ENCODE assay signal across 25 mouse cellular contexts in the genomic region with DNA sequence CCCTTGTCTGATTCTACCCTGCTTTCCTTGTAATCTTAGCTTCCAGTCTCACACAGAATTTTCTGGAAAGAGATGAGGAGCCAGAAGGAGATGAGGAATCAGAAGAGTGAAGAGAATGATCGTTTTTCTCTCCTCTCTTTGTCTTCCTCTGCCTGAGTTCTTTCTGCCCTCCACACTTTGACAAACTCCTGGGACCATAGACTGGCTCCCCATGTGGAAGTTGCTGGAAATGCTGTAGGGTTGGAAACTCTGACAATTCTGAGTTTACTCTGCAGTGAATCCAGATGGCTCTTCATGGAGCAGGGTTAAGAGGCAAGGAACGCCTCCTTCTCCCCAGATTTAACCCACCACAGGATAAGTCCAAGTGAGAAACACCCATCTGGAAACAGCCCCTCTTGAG.
A peak's percentile ranks its signal among the peaks of the same experiment; 100 is the strongest.
DNase-seq lines count a peak whose midpoint lies in the region; ATAC-seq and TF ChIP-seq lines count a peak whose summit lies in the region.
"Had no signal": no experiment of that assay in that cellular context is flagged by ENCODE, and none has a peak within 500 bp of the region (broad histone marks: within the 10 kb centered on the region; RNA-seq: fewer than 3 reads in every experiment).

No protein-coding gene starts in this region.

- CTCF ChIA-PET in Patski (lab: Charles Lee) = no interaction called here

- H3K4me2 ChIP-seq in hindbrain, postnatal 0 days (ENCODE audit: low read depth, low read length) = no peak overlapping the region
- H3K4me2 ChIP-seq in hindbrain, embryonic 16.5 days (ENCODE audit: low read length) = no peak overlapping the region
- H3K4me2 ChIP-seq: embryonic facial prominence, embryonic 15.5 days; forebrain, embryonic 12.5 days; heart, embryonic 12.5 days; kidney, embryonic 15.5 days; limb, embryonic 13.5 days; liver, embryonic 11.5 days; midbrain, embryonic 11.5 days; neural tube, embryonic 13.5 days had no signal

- POLR2A ChIA-PET in Patski (lab: Charles Lee) = no interaction called here

- H3K9ac ChIP-seq in hindbrain, postnatal 0 days (replicated peaks; ENCODE audit: low read length) = no peak overlapping the region
- no peak overlapping the region for H3K9ac ChIP-seq in hindbrain, embryonic 16.5 days (ENCODE audit: low read depth, low read length)
- H3K9ac ChIP-seq: embryonic facial prominence, embryonic 15.5 days; forebrain, embryonic 12.5 days; heart, embryonic 12.5 days; kidney, embryonic 15.5 days; limb, embryonic 13.5 days; neural tube, embryonic 13.5 days had no signal

- TF ChIP-seq CTCF in hindbrain, postnatal 0 days (IDR thresholded peaks at IDR 0.05; ENCODE audit: low read depth) = peak; percentile 25; the same call in 1 of the 2 replicates
- peak; percentile 11 for TF ChIP-seq CTCF in left cerebral cortex, adult 2 months (IDR thresholded peaks at IDR 0.05)
- peak; percentile 7 for TF ChIP-seq CTCF in Patski (IDR thresholded peaks at IDR 0.05)

- H3K4me1 ChIP-seq in hindbrain, postnatal 0 days (ENCODE audit: insufficient read depth, low read length) = no peaks in the 10 kb centered on the region
- no peaks in the 10 kb centered on the region for H3K4me1 ChIP-seq in hindbrain, embryonic 16.5 days (ENCODE audit: control insufficient read depth, insufficient read depth, low read depth, low read length)
- H3K4me1 ChIP-seq: embryonic facial prominence, embryonic 15.5 days; forebrain, embryonic 12.5 days; limb, embryonic 13.5 days; neural tube, embryonic 13.5 days had no signal

- H3K4me3 ChIP-seq in hindbrain, postnatal 0 days (ENCODE audit: low read length) = no peak overlapping the region
- no peak overlapping the region for H3K4me3 ChIP-seq in hindbrain, embryonic 16.5 days (ENCODE audit: low read length)
- H3K4me3 ChIP-seq in left cerebral cortex, adult 2 months = no peak overlapping the region
- H3K4me3 ChIP-seq: embryonic facial prominence, embryonic 10.5 days; embryonic facial prominence, embryonic 15.5 days; forebrain, embryonic 12.5 days; heart, embryonic 12.5 days; kidney, embryonic 15.5 days; limb, embryonic 13.5 days; neural tube, embryonic 13.5 days had no signal

- no peak for ATAC-seq in hindbrain, postnatal 0 days
- no peak for ATAC-seq in hindbrain, embryonic 16.5 days
- no peak for ATAC-seq in Patski

- no peaks in the 10 kb centered on the region for H3K9me3 ChIP-seq in hindbrain, postnatal 0 days (ENCODE audit: low read length)
- H3K9me3 ChIP-seq in hindbrain, embryonic 16.5 days (ENCODE audit: control insufficient read depth, low read length) = no peaks in the 10 kb centered on the region
- H3K9me3 ChIP-seq: embryonic facial prominence, embryonic 10.5 days; embryonic facial prominence, embryonic 15.5 days; forebrain, embryonic 12.5 days; G1E; heart, embryonic 12.5 days; kidney, embryonic 15.5 days; limb, embryonic 13.5 days; neural tube, embryonic 13.5 days had no signal

- DNase-seq in cerebellum, adult 9-10 months = peak; percentile 39
- no peak for DNase-seq in cerebellum, postnatal 14 days
- no peak for DNase-seq in hindbrain, postnatal 0 days (ENCODE audit: low spot score)
- DNase-seq in left cerebral cortex, adult 2 months (ENCODE audit: extremely low spot score in 1 of 2, low spot score in 2 of 2) = no peak
- DNase-seq in left cerebral cortex, adult 9 months (ENCODE audit: low spot score in 2 of 2) = no peak
- DNase-seq in Patski (ENCODE audit: low read depth, low spot score) = no peak
- no peak for DNase-seq in thymus, postnatal 36 days
- DNase-seq: adrenal gland, postnatal 10 days; cerebellum, adult 9-11 months; gastrocnemius, postnatal 14 days; heart, postnatal 10 days; kidney, adult 11 months; layer of hippocampus, adult 9-11 months; lung, postnatal 14 days had no signal

- 73% methylated on average over 2 of the region's 2 CpGs for WGBS in hindbrain, postnatal 0 days
- WGBS in hindbrain, embryonic 16.5 days = 54% methylated on average over 2 of the region's 2 CpGs

- intact Hi-C loops in left cerebral cortex, adult 2 months (cut with DNase I) = no loop called here

- H3K27ac ChIP-seq in hindbrain, postnatal 0 days = no peak overlapping the region
- no peak overlapping the region for H3K27ac ChIP-seq in hindbrain, embryonic 16.5 days (ENCODE audit: low read depth, low read length)
- H3K27ac ChIP-seq in left cerebral cortex, adult 2 months = no peak overlapping the region
- H3K27ac ChIP-seq: embryonic facial prominence, embryonic 10.5 days; embryonic facial prominence, embryonic 15.5 days; forebrain, embryonic 12.5 days; kidney, embryonic 15.5 days; limb, embryonic 13.5 days; neural tube, embryonic 13.5 days had no signal

- no peaks in the 10 kb centered on the region for H3K36me3 ChIP-seq in hindbrain, postnatal 0 days (ENCODE audit: insufficient read depth, low read length)
- H3K36me3 ChIP-seq in hindbrain, embryonic 16.5 days (ENCODE audit: control insufficient read depth, insufficient read depth, low read length) = no peaks in the 10 kb centered on the region
- H3K36me3 ChIP-seq: embryonic facial prominence, embryonic 10.5 days; embryonic facial prominence, embryonic 15.5 days; forebrain, embryonic 12.5 days; G1E; heart, embryonic 12.5 days; kidney, embryonic 15.5 days; limb, embryonic 13.5 days; neural tube, embryonic 13.5 days had no signal

- H3K27me3 ChIP-seq in hindbrain, postnatal 0 days (ENCODE audit: insufficient read depth, low read length) = no peaks in the 10 kb centered on the region
- no peaks in the 10 kb centered on the region for H3K27me3 ChIP-seq in hindbrain, embryonic 16.5 days (replicated peaks; ENCODE audit: control insufficient read depth, insufficient read depth, low read length)
- no peaks in the 10 kb centered on the region for H3K27me3 ChIP-seq in Patski
- H3K27me3 ChIP-seq: embryonic facial prominence, embryonic 15.5 days; forebrain, embryonic 12.5 days; heart, embryonic 12.5 days; kidney, embryonic 15.5 days; limb, embryonic 13.5 days; neural tube, embryonic 13.5 days had no signal

- in situ Hi-C loops in Patski (cut with MboI; ENCODE audit: low pct_unique_long_range_greater_than_20kb) = no loop called here
